Mouse (Mus musculus) cerebellum, adult 2 months (tissue): ENCODE results near the gene Plek.

Experiments
- CTCF ChIP-seq: fragments of 200-500 bp; IDR thresholded peaks from 2 replicates; pipeline ENCODE4 v1.5.1; 2011; ENCODE audit warnings: low read depth, mild to moderate bottlenecking, control low read depth, low read length, moderate library complexity, borderline replicate concordance; ENCODE audit not compliant: insufficient read depth
- POLR2A ChIP-seq: fragments of 200-500 bp; IDR thresholded peaks from 2 replicates; pipeline ENCODE4 v1.6.1; 2011; ENCODE audit warnings: low read length, control low read depth, borderline replicate concordance; ENCODE audit not compliant: insufficient read depth

DNA sequence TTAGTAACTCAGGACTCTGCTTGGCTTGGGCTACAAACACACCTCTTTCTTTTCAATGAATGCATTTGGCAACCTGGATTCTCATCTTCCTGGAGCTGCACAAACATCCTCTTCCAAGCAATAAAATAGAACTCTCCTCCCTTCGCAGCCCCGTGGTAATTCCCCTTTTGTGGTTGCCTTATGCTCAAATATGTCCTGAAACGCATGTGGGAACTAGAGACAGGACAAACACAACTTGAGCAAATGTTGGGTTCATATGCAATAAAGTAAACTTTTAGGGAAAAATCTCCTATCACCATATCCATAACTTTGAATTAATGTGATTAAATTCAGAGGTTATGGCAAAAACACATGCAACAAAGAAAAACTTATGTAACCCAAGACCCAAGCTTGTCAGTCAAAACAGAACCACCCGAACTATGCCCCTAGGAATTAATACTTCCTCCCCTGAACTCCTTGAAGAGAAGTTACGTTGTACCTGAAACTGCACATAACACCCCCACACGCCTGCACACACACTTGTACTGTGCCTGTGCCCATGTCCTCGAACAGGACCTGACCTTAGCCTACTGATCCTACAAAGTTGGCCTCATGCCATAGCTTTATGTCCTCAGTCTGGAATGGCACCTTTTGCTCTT, 65.5 kb downstream of the Plek start:
- TF ChIP-seq CTCF (no peak), POLR2A (no peak)
